8 mouse cellular contexts compared by ENCODE assay signal in the genomic region with DNA sequence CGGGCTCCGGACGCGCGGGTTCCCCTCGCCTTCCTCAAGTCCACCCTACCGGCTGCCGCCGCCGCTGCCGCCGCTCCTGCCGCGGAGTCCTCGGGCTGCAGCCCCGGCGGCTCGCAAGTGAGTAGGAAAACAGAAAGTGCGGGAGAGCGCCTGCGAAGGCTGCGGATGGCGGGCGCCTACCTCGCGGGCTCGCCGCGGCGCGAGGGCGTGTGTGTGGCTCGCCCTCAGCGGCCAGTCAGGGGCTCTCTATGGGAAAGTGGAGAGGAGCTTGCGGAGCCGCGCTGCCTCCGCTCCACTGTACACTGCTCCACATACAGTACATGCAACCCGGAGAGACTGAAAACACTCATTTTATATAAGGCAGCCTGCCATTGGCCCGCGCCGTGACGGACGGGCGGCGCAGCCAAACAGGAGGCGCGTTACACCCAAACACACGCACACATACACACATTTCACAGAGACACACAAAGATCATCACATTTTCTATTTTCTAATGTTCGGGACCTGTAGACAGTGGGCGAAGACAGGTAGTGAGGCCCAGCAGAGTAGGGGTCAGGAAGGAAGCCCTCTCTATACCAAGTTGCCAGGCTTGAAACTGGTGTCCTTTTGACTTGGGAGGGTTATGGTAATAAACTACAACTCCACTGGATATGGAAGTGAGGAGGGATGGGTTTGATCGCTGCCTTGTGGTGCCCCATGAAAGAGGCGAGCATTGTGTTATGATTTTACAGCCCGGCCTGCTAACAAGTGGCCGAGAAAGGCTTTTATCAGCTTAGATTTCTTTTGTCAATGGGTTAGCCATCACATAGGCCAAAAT. TPM values are rescaled to one million over a fixed set of nuclear protein-coding genes. Genes with fewer than 3 reads are reported as not detected.
A peak's percentile ranks its signal among the peaks of the same experiment; 100 is the strongest.
DNase-seq lines count a peak whose midpoint lies in the region; ATAC-seq lines count a peak whose summit lies in the region.

TSS of gene Bbx (minus strand) at position 329 of the 817 bp plus-strand sequence.

- no peaks in the 10 kb centered on the region for H3K9me3 ChIP-seq in hindbrain, embryonic 11.5 days (ENCODE audit: control insufficient read depth, low read length)

- peak within 1 kb of the TSS; percentile 100 for H3K4me2 ChIP-seq in hindbrain, embryonic 11.5 days (replicated peaks; ENCODE audit: low read depth, low read length)

- no peaks in the 10 kb centered on the region for H3K27me3 ChIP-seq in hindbrain, embryonic 11.5 days (ENCODE audit: control insufficient read depth, insufficient read depth, low read length)

- peak; percentile 97 for ATAC-seq in hindbrain, embryonic 11.5 days (ENCODE audit: low FRiP score)

- peak; percentile 99 for DNase-seq in Muller cell, postnatal 12 days (ENCODE audit: inconsistent ontology term)
- peak; percentile 98 for DNase-seq in cerebellum, adult 9-11 months
- DNase-seq in frontal cortex, adult 2 months (ENCODE audit: extremely low spot score in 1 of 2, low spot score in 1 of 2): peak; percentile 95 to 99
- DNase-seq in hindbrain, embryonic 11.5 days (ENCODE audit: low spot score): peak; percentile 94
- DNase-seq in layer of hippocampus, postnatal 10 days (ENCODE audit: low spot score in 2 of 2): peak; percentile 98 to 99
- DNase-seq in lung, postnatal 10 days: peak; percentile 97
- peak; percentile 94 for DNase-seq in ovary, postnatal 36 days (ENCODE audit: low spot score)
- peak; percentile 97 for DNase-seq in thymus, postnatal 25 days

- H3K36me3 ChIP-seq in hindbrain, embryonic 11.5 days (ENCODE audit: control insufficient read depth, insufficient read depth, low read length): no peaks in the 10 kb centered on the region

- H3K4me1 ChIP-seq in hindbrain, embryonic 11.5 days (replicated peaks; ENCODE audit: control insufficient read depth, insufficient read depth, low read length): no peaks in the 10 kb centered on the region

- peak within 1 kb of the TSS; percentile 79 for H3K9ac ChIP-seq in hindbrain, embryonic 11.5 days (ENCODE audit: low read depth, low read length)

- H3K27ac ChIP-seq in hindbrain, embryonic 11.5 days (ENCODE audit: low read depth, low read length): peak within 1 kb of the TSS; percentile 93

- WGBS in hindbrain, embryonic 11.5 days: under 1% methylated on average over 54 of the region's 55 CpGs

- H3K4me3 ChIP-seq in hindbrain, embryonic 11.5 days (ENCODE audit: low read depth, low read length): peak within 1 kb of the TSS; percentile 90

RNA-seq across cellular contexts. Expression of gene Bbx, which starts in this region (rescaled TPM):
- 12.1 and 12.3 TPM in 2 replicates for polyA plus RNA-seq in frontal cortex, adult 2 months (2012; rRNA removed)
- polyA plus RNA-seq in hindbrain, embryonic 11.5 days (2014; fragmentation: Nextera tagmentation; extraction: Ambion mirVana): 36.9 and 42.2 TPM in 2 replicates
- 10 to 100 TPM; 12.1 to 14.1 TPM for total RNA-seq in layer of hippocampus, postnatal 10 days (2021)

Comparison
In these comparisons a context has a peak if more than half of its experiments do, and no peak if none do; other contexts are left out.
1. Peak in every context shown above with its lines: DNase-seq, ATAC-seq, H3K4me3 ChIP-seq and H3K27ac ChIP-seq.